Mouse (Mus musculus) left cerebral cortex, adult 11 months (tissue): Measurements from ENCODE around the gene Git1.
A peak's percentile ranks its signal among the peaks of the same experiment; 100 is the strongest.

Experiments
- DNase-seq: peaks from one replicate; pipeline ENCODE4 v3.0.0; 2022; ENCODE audit warnings: low spot score

Git1 gene

DNA sequence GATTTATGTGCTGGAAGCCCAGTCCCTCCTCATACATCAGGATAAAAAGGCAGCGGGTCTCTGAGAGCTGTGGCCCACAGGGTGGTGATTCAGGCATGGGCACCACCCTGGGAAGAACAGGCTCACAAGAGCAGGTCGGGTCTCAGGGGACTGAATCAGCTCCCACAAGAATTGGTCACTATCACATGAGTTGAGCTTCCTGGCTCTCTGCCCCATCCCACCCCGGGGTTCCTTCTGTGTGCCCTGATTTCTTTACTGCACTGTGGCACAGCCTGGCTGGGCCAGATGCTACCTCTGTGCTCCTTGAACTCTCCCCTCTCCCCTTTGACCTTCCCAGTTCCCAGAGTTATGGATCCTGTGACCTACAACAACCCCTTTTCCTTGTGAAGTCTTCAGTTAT lies 10.3 kb upstream of the Git1 start:
- no peak for DNase-seq

DNA sequence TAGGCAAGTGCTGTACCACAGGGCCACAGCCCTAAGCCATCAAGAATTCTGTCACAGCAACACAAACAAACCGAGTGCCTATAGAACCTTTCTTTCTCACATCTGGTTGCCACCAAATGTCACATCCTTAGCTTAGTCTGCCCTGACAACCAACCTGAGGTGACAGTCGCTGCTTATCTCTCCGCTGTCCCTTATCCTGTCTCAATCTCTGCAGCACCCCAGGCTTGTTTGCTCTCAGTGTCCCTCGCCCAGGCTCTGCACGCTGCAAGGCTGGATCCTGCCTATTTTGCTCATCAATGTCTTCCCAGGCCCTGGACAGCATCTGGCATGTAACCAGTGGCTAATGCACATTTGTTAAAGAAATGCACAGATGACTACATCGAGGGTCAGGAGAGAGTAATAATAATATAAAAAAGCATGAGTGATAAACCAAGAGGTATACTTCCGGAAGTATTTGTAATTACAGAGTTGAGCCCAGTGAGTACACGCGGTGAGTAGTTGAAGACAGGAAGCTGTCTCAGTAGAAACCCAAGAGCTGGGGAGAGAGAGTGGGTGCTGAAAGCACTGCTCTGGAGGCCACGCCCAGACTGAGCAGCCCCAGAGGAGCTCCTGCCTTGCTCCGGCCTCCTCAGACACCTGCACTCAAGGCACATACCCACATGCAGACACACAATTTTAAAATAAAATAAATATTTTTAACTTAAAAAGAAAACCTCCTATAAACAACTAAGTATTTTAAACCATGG lies 9.7 kb upstream of the Git1 start:
- DNase-seq: no peak

DNA sequence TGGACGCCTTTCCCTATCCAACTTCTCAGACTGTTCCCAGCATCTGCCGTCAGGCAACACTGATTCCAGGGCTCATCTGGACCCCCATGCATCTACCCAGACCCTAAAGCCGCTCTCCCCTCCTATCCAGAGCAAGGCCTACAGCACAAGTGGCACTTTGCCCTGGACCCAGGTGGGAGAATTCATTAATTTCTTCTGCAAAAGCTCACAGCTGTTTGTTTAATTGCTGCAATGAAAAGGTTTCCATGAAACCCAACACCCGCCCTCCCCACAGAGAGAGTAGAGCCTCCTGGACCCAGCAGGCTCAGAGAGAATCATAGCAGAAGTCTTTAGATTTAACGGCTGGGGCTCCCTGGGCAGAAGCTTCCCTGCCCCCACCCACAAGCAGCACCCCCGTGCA lies 8.1 kb upstream of the Git1 start:
- no peak for DNase-seq

DNA sequence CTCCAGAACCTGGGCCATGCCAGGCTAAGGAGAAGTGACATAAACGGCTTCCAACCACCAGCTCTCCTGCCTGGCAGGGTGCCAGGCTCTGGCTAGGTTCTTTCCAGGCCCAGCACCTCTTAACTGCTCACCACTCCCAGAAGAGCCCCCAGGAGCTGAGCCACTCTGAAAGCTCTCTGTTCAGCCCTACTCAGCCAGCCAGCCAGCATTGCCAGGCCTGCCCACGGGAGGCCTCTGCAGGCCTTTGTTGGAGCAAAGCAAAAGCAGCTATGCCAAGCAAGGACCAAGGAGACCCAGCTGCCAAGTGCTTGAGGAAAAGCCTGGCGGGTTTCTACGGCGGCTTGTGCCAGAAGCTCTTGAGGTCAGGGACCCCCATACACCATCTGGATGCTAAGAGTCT lies 6.6 kb upstream of the Git1 start:
- no peak for DNase-seq

DNA sequence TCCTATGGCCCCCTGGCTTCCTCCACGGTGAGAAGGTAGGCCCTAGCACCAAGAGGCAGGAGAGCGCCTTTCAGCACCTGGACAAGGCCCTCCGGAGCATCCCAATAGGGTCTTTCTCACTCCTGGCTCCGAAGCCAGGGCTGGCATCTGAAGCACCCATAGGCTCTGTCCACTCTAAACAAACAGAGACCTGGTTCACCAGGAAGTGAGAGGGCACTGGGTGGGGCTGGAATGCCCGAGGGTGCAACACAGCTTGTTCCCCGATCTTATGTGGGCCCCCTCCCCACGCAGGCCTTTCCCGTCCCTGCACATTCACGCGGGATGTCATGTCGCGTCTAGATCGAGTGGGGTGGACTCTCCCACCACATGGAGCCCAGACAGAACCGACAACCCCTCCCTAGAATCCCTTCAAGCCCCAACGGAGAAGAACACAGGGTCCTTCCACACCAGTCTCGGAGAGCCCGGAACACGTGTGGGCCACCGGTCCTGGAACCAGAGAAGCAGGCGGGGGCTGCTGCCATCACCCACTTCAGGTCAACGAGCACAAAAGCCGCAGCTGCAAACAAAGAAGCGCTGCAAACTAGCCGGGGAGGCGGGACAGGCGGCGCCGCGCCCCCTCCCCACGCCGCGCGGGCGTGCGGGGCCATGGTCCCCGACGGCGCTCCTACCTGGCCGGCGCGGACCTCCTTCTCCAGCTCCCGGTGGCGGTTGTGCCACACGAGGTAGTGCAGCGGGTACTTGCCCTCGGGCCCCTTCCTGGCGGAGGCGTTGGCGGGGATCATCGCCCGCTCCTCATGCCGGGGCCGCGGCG lies 4.4 kb upstream of the Git1 start:
- no peak for DNase-seq

DNA sequence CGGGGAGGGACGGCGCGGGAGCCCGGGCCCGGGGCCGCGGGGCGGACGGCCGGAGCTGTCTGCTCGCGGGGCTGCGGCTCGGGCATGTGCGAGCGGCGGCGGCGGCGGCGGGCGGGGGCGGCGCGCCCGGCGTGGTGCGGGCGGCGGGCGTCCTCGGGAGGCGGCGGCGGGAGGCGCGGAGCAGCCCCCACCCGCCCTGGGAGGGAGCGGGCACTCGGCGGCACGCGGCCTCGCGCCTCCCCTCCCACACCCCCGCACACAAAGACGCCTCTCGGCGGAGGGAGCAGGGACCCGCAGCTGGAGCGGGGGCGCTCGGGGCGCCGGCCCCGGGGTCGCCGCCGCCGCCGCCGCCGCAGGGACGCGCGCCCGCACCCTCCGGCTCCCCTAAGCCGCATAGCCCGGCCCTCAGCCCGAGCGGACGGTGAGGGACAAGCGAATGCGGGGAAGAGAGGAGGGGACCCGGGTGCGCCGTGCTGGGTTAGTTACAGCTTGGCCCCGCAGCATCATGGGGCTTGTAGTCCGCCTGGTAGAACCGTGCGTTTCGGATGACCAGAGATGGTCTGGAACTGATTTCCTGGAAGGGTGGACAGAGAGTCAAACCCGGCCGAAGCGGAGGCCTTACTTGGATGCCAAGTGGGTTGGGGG lies 3.6 kb upstream of the Git1 start, which contains the start of gene Ankrd13b:
Gene Ankrd13b (minus strand): TSS at position 88 of the 645 bp plus-strand sequence.
- no peak for DNase-seq

DNA sequence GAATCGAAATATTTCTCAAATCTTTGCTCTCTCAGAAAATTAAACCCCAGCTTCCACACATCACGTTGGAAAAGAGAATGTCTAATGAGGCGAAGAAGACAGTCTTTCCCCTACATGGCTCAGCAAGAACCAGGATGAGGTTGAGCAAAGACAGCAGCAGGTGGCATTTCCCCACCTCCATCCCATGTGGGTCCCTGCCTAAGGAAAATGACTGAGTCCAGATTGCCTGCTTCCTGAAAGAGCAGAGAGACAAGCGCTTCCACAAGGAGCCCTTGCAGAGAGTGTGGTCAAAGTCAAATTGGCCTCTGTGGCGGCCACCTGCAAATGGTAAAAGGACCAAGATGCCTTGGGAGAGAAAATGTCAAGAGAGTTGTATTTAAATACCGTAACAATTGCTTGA lies 2.9 kb upstream of the Git1 start:
- DNase-seq: no peak

DNA sequence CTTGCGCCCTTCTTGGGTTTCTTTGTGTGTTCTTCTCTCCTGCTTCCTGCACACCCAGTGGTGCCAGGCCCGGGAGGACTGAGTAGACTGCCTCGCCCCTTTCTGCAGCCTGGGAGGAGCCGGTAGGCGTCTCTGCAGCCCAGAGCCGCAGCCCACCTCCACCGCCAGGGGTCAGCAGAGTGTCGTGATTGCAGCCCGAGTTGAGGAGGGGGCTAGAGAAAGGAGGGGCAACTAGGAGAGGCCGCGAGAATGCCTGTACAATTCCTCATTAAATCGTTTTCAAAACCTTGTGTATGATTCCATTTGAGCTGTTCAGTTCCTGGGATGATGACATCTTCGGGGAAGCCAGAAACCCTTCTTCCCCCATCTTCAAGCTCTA lies 2.2 kb upstream of the Git1 start:
- DNase-seq: peak; percentile 84

DNA sequence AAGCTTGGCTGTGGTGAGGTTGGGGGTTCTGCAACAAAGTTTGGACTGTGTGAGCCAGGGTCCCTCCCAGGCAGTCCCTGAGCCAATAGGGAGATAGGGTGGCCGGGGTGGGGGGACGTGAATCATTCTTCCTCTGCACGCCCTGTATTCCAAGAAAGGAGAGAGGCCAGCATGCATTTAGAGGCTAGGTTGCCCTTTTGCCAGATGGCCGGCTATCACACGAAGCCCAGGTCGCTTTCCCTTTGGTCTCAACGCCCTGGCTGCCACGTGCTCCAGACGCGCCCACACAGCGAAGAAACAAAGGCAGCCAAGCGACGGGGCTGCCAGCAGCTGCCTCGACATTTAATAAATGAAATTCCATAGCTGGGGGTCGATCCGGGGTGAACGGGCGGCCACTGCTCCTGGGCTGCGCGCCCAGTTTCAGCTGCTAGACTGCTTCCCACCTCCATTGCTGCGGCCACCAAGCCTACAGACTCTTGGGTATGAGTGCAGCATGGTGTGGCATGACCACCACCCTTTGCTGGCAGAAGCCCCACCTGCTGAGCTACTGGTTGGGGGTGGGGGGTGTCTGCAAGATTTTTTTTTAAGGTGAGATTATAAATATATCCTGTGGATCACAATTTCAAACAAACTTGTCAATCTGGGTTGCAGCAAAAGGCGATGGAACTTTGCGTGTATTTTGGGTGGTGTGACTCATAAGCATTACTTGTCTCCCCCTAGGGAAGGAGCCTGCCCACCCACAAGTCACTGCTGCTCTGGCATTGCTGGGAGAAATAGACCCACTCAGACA lies 1.7 kb upstream of the Git1 start:
- no peak for DNase-seq

DNA sequence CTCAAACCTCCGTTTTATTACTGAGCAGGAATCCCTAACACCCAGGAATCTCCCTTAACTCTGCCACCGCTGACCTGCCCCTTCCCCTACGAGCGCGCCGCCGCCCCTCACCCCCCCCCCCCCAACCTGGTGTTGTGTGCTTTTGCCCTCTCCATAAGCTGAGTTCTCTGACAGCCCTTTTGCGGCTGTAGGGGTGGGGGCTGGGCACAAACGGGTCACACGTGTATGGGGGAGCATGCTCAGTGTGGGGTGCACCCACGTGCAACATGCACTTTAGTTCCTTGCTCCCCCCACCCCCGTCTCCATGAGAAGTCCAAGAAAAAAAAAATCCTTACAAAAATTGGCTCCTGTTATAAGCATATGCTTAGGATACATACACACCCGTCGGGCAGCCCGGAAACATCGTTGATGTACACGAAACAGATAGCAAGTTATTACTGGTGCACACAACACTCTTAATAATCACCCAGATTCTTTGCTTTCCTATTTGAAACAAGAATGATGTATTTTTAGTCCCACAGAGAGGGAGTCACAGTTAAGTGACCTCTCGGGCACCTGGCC lies 971 bp upstream of the Git1 start:
- DNase-seq: no peak

DNA sequence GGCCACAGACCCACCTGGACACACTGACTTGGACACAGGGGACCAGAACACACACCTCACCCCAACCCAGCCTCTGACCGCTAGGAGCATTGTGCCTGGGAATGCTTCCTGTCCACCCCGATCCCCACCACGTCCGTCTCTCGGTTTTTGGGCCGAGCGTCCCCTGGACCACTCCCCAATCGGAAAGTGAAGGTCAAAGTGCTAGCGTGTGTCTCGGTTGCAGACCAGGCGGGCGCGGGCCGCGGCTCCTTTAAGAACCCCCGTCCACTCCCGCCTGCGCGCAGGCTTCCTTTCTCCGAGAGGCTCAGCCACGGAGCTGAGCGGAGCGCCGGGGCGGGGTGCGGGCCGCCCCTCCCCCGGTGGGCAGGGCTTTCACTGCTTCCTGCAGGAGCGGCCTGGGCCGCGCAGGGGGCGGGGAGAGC lies 440 bp upstream of the Git1 start:
- DNase-seq: peak; percentile 86

DNA sequence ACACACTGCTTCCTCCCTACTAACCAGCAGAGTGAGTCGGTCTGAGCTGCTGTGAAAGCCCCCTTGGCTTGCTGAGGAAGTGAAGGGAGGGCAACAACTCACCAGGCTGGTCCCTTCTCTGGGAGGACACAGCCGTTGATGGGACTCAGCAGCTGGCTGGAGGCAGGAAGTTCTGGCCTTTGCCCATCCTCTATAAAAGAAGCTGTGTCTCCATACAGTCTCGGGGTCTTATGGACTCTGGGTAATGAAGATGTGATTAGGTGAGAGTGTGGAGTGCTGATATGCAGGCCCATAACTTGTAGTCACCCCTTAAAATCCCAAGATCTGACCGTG lies 948 bp downstream of the Git1 start:
- DNase-seq: no peak

DNA sequence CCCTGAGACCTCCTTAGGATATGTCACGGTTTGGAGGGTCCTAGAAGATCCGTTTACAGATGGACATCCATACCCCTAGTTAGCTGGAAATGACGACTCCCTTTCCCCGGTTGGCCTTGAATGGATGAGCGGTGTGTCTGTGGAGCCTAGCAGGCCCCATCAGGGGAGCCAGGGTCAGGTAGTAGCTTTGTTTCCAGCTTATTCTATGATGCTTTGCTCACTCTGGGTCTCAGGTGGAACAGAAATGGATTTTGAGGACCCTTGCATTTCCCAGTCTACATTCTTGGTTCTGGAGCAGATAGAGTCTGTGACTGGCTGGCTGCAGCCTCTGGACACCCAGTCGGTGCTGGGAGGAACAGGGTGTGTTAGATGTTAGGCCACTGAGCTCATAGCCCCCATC lies 1.4 kb downstream of the Git1 start:
- no peak for DNase-seq

DNA sequence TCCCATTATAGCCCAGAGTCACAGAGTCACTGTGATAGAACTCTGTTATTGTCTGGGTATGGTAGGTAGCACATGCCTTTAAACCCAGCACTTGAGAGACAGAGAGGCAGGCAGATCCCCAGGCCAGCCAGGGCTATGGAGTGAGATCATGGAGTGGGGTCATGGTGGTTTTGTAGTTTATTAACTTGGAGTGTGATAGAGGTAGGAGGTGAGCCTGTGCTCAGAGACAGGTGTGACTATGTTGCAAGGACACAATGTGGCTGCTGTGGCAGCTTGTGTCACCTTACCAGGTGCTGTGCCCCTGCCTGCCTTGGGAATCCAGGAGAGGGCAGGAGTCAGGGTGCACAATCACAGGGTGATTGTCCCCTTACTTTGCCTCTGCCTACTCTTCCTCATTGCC lies 2.1 kb downstream of the Git1 start:
- no peak for DNase-seq

DNA sequence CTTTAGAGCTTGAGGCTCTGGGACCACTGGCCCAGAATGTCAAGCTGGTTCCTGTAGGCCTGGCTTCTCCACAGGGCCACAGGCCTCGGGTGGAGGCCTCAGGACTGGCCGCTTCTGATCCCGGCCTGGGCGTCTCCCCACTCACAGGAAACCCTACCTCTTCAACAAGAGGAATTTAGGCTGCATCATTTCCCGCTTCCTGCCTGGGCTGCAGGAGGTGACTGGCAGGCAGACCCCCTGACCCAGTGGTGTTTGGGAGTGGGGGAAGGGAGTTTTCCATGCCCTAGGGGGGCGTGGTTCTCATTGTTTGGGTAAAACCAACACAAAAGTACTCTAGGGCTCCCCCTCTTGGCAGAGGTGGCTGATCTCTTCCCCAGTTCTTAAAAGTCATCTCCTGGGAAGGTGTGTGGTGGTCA lies 4.0 kb downstream of the Git1 start:
- no peak for DNase-seq

DNA sequence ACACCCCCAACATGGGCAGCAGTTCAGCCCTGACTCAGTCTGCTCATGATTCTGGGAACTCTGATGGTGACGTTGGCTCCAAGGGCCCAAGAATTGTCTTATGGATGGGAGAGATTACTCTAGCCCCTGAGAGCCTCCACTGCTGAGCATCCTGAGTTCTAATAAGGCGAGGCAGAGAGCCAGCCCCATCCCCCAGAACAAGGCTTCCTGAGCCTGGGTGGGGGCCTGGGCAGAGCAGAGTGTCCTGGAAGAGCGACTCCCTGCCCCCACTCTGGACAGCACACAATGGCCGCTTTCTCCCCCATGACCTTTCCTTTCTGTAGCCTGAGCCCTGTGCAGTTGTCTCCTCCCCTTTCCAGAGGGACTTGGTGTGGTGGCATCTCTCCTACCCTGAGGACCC lies 4.5 kb downstream of the Git1 start:
- no peak for DNase-seq

DNA sequence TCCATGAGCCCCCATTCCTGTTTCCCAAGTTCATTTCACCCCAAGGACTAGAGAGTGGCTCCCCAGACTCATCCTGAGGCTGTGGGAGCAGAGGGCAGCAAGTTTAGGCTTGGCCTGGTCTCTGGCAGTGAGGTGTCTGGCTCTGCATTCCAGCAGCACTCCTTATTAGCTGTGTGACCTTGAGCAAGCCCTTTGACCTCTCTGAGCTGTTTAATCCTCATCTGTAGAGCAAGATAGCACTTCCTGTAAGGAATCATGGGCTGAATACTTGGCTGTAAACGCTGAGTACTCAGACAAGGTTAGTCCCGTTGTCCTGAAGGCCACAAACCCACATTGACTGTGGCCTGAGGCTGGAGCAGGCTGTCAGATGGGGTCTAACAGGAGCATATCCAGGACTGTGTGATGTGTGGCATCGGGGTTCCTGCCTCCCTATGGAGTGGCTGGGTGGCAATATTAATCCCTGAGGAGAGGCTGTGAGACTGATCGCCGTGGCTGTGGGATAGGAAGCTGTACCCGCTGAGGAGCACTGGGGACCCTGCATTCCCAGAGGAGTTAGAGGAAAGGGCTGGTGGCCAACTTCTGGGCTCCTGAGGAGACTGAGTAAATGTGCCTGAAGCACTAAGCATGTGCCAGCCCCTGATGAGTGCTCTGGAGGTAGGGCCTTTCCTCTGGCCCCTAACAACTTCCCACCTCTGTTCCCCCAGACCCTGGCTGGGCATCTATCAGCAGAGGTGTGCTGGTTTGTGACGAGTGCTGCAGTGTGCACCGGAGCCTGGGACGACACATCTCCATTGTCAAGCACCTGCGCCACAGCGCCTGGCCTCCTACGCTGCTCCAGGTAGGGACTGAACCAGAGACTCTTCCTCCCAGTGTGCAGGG lies 5.1 kb downstream of the Git1 start:
- no peak for DNase-seq

DNA sequence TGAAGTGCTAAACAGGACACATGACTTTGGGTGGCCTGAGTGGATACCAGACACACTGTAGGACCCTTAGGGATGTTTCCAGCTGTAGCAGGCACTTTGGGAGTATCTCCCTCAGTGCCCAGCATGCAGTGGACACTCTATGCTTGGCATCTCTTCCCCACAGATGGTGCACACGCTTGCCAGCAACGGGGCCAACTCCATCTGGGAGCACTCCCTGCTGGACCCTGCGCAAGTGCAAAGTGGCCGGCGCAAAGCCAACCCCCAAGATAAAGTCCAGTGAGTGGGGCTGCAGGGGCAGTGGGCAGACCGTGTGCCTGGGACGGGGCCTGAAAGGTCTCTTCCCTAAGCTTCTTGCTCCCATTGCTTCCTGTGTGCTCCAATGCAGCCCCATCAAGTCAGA lies 6.0 kb downstream of the Git1 start:
- DNase-seq: no peak

DNA sequence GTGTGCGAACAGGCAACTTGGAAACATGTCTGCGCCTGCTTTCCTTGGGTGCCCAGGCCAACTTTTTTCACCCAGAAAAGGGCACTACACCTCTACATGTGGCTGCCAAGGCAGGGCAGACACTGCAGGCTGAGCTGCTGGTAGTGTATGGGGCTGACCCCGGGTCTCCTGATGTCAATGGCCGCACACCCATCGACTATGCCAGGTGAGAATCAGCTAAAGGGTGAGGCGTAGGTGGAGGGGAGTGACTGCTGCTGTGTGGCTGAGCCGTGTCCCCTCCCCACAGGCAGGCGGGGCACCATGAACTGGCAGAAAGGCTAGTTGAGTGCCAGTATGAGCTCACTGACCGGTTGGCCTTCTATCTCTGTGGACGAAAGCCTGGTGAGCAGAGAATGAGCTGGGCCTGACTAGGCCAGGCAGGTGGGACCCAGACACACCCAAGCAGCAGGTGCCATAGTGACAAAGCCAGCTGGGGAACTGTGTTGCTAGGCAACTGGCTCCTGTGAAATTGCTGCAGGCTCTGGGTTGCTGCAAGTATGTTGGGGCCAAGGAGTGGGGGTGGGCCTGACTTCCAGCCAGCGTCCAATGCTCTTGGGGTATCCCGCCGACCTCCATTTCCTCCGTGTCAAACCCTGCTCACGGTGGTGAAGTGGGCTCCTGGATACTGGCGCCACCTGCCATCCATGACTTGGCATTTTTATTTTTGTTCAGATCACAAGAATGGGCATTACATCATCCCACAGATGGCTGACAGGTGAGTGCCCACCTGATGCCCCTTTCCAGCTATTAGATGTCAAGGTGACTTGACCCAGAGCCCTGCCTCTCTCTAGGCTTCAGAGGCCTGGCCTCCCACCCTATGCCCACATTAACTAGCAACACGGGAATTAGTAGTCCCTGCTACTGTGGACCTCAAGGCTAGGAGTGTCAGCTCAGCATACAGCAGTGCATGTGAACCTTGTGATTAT lies 7.3 kb downstream of the Git1 start:
- no peak for DNase-seq

DNA sequence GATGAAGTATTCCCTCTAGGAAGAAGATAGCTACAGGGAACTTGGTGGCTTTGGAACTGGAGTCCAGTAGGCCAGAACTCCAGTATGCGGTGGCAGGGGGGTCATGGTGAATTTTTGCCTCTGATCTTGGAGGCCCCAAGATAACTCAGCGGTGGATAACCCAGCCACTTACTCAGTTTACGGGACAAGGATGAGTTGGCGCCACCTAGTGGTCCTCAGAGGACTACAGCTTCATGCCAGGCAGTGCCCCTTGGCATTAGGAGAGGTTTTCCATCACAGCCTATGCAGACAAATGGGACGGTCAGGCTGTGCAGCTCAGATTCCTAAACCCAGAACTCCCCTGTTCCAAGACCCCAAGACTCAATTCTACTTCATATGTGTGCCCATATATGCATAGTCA lies 8.0 kb downstream of the Git1 start:
- no peak for DNase-seq
